Mouse (Mus musculus): ENCODE measurements around the gene Fgfr2. TPM values are rescaled to one million over a fixed set of nuclear protein-coding genes. Genes with fewer than 3 reads are reported as not detected.
"Not testable (repeated sequence)": the region's sequence is repeated elsewhere in the genome, so short reads cannot be mapped to it uniquely, and the experiment has no call there.

Gene Fgfr2
- polyA plus RNA-seq, 1 experiment from 2014 or later, result 123 TPM

DNA sequence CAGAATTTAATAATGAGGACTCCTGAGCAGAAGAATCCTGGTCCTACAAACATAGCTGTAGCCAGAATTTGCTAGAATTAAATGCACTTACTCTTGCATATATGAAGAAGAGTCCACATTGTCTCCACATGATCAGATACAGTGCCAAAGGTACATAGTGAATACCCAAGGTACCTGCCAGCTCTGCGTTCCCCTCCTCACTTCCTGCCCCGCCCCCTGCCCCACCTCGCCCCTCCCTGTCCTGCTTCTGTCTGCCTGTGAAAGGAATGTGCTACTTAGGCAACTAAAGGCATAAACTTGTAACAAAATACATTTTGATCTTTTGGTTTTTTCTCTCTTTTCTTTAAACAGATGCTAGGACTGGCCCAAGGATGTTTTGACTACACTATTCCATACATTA, 1686.1 kb downstream of the Fgfr2 start:
- Histone ChIP-seq H3K4me2 (replicated peaks) (no peak overlapping the region), H3K4me3 (no peak overlapping the region), H3K9me3 (no peaks in the 10 kb centered on the region), H3K27me3 (no peaks in the 10 kb centered on the region), H3K9ac (no peak overlapping the region), H3K4me1 (no peaks in the 10 kb centered on the region), H3K36me3 (peaks cover 22% of the 10 kb centered on the region), H3K27ac (no peak overlapping the region)
- 62% methylated on average over 3 of the region's 3 CpGs for WGBS
- ATAC-seq (ENCODE audit: low FRiP score, low read depth), result no peak

DNA sequence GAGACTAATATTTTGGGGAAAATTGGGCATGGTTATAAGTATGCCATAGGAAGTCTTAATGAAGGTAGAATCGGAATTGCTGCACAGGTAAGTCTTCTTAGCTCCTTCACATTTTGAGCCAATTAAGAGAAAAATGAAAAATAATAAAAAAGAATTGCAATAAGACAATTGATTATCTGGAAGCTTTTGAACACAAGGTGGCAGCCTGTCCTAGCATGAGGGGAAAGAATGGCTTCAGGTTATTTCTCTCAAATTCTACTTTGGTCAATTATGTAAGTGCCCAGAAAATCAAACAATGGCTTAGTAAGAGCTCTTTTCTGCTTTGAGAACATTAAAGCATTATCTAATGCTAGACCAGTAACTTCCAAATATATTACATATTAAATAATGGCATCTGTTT, 1688.9 kb downstream of the Fgfr2 start:
- ATAC-seq (ENCODE audit: low FRiP score, low read depth), result no peak
- no peaks in the 10 kb centered on the region for H3K27me3 ChIP-seq
- no peak overlapping the region for H3K9ac ChIP-seq
- 88% methylated on average over 1 of the region's 1 CpGs for WGBS
- H3K4me1 ChIP-seq, result no peaks in the 10 kb centered on the region
- no peak overlapping the region for H3K27ac ChIP-seq
- H3K4me3 ChIP-seq, result no peak overlapping the region
- no peaks in the 10 kb centered on the region for H3K9me3 ChIP-seq
- peaks cover 28% of the 10 kb centered on the region for H3K36me3 ChIP-seq
- no peak overlapping the region for H3K4me2 ChIP-seq (replicated peaks)

DNA sequence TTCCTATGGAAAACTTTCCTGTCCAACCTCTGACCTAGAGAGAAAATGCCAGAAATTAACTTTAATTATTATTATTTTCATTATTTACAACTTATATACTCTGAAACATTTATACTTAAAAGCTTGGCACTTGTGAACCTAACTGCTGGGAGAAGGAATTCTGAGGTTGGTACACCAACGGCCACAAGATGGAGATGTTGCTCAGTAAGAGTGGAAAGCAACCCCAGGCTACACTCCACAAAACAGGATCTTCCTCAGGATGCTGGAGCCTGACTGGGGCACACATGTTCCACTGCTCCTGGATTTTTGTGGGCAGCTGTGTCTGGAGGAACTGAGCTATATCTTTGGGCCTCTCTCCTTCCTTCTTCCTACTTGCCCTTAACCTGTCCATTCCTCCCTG, 1690.9 kb downstream of the Fgfr2 start:
- WGBS, result 17% methylated on average over 1 of the region's 1 CpGs
- Histone ChIP-seq H3K9ac (no peak overlapping the region), H3K9me3 (no peaks in the 10 kb centered on the region), H3K27me3 (no peaks in the 10 kb centered on the region), H3K4me2 (replicated peaks) (no peak overlapping the region), H3K4me3 (no peak overlapping the region), H3K36me3 (peaks cover 36% of the 10 kb centered on the region), H3K27ac (no peak overlapping the region), H3K4me1 (no peaks in the 10 kb centered on the region)
- no peak for ATAC-seq (ENCODE audit: low FRiP score, low read depth)

- H3K4me3 ChIP-seq, result no peak overlapping the region
- H3K4me1 ChIP-seq, result no peaks in the 10 kb centered on the region
- H3K36me3 ChIP-seq, result peaks cover 42% of the 10 kb centered on the region
- no peak overlapping the region for H3K27ac ChIP-seq
- no peaks in the 10 kb centered on the region; the same call in 1 of the 2 replicates for H3K9me3 ChIP-seq
- WGBS, result 90% methylated on average over 5 of the region's 5 CpGs
- no peaks in the 10 kb centered on the region for H3K27me3 ChIP-seq
- no peak overlapping the region for H3K9ac ChIP-seq
- H3K4me2 ChIP-seq (replicated peaks), result no peak overlapping the region
- no peak for ATAC-seq (ENCODE audit: low FRiP score, low read depth)
Observed at GRCm38 (mm10) chr7:131427331-131427730, 1695.8 kb downstream of the Fgfr2 start.

GRCm38 (mm10) chr7:131424912-131425311, 1698.2 kb downstream of the Fgfr2 start:
- WGBS, result 86% methylated on average over 2 of the region's 2 CpGs
- Histone ChIP-seq H3K27me3 (no peaks in the 10 kb centered on the region), H3K4me2 (replicated peaks) (no peak overlapping the region), H3K4me3 (no peak overlapping the region), H3K9me3 (no peaks in the 10 kb centered on the region; the same call in 1 of the 2 replicates), H3K9ac (no peak overlapping the region), H3K27ac (no peak overlapping the region), H3K4me1 (no peaks in the 10 kb centered on the region; the same call in 1 of the 2 replicates), H3K36me3 (peaks cover 25% of the 10 kb centered on the region)
- ATAC-seq (ENCODE audit: low FRiP score, low read depth), result no peak

DNA sequence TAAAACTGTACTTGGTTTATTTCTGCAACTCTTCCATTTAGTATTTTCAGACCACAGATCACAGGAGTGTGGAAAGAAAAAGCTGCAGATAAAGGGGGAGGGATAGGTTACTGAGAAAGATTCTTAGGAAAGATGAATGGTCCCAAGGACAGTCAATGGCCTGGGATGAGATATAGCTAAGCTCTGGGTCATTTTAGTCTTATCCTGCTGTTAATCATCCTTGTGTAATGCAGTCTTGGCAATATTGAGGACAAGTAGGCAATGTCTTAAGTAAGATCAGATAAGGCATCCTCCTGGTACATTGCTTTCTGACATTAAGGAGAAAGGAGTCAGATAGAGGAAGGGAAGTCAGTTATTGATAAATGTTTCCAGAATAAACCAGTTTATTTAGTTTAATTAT, 1705.5 kb downstream of the Fgfr2 start:
- no peaks in the 10 kb centered on the region; the same call in 1 of the 2 replicates for H3K4me1 ChIP-seq
- H3K9ac ChIP-seq, result no peak overlapping the region
- ATAC-seq (ENCODE audit: low FRiP score, low read depth), result no peak
- no peak overlapping the region for H3K4me3 ChIP-seq
- no peak overlapping the region for H3K27ac ChIP-seq
- H3K36me3 ChIP-seq, result no peaks in the 10 kb centered on the region
- no peaks in the 10 kb centered on the region for H3K9me3 ChIP-seq
- no peaks in the 10 kb centered on the region for H3K27me3 ChIP-seq
- no peak overlapping the region for H3K4me2 ChIP-seq (replicated peaks)

GRCm38 (mm10) chr7:131416742-131417141, 1706.4 kb downstream of the Fgfr2 start:
- not testable (repeated sequence) for H3K4me1 ChIP-seq; H3K27me3 ChIP-seq; H3K4me2 ChIP-seq (replicated peaks); H3K36me3 ChIP-seq; ATAC-seq (ENCODE audit: low FRiP score, low read depth); H3K4me3 ChIP-seq; H3K9ac ChIP-seq; H3K9me3 ChIP-seq; H3K27ac ChIP-seq

- peak overlapping the region; percentile 96; the same call in 1 of the 2 replicates for H3K4me3 ChIP-seq
- peak overlapping the region; percentile 89 for H3K4me2 ChIP-seq (replicated peaks)
Observed at GRCm38 (mm10) chr7:131411941-131412270, 1711.2 kb downstream of the Fgfr2 start.

DNA sequence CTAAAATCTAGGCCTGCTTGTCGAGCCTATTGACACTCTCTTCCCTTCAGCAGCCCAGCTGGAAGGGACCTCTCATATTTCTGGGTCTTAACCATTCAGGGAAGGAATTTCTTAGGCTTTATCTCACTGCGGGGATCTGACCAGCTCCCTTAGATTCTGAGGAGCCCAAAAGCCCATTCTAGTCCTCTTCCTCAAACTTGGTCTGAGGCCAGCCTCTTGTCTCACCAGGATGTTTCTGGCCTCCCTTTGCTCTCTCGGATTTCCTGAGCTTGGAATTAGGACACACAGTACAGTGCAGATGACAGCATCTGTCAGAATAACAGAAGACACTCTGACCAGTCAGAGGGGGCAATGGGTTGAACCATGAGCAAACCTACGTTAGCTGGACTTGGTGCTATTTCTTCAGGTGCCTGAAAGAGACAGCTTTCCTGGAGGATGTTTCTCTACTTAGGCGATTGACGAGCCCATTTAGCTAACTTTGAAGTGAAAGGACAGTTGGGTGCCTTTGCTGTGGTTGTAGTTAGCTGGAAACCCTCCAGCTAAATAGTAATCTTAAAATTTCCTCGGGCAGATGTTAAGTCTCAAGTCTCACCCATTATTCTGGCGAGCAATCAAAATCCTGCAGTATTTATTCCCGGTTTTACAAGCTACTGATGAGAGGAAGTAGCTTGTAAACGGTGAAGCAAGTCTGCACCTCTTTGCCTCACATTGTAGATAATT, 1711.8 kb downstream of the Fgfr2 start:
- Histone ChIP-seq H3K4me3 (peak overlapping the region; percentile 96), H3K4me2 (replicated peaks) (peak overlapping the region; percentile 89), H3K27me3 (no peaks in the 10 kb centered on the region), H3K9me3 (no peaks in the 10 kb centered on the region), H3K9ac (peak overlapping the region; percentile 96), H3K36me3 (no peaks in the 10 kb centered on the region), H3K4me1 (peaks cover 23% of the 10 kb centered on the region), H3K27ac (no peak overlapping the region)
- ATAC-seq (ENCODE audit: low FRiP score, low read depth), result no peak
- WGBS, result 19% methylated on average over 10 of the region's 10 CpGs

More at GRCm38 (mm10) chr7:131411941-131412270, 1711.2 kb downstream of the Fgfr2 start:
- H3K36me3 ChIP-seq, result no peaks in the 10 kb centered on the region
- WGBS, result 18% methylated on average over 2 of the region's 2 CpGs
- H3K4me1 ChIP-seq, result peaks cover 23% of the 10 kb centered on the region
- H3K9ac ChIP-seq, result no peak overlapping the region; the same call in 1 of the 2 replicates
- no peak overlapping the region for H3K27ac ChIP-seq
- H3K9me3 ChIP-seq, result no peaks in the 10 kb centered on the region
- no peak for ATAC-seq (ENCODE audit: low FRiP score, low read depth)
- H3K27me3 ChIP-seq, result no peaks in the 10 kb centered on the region

DNA sequence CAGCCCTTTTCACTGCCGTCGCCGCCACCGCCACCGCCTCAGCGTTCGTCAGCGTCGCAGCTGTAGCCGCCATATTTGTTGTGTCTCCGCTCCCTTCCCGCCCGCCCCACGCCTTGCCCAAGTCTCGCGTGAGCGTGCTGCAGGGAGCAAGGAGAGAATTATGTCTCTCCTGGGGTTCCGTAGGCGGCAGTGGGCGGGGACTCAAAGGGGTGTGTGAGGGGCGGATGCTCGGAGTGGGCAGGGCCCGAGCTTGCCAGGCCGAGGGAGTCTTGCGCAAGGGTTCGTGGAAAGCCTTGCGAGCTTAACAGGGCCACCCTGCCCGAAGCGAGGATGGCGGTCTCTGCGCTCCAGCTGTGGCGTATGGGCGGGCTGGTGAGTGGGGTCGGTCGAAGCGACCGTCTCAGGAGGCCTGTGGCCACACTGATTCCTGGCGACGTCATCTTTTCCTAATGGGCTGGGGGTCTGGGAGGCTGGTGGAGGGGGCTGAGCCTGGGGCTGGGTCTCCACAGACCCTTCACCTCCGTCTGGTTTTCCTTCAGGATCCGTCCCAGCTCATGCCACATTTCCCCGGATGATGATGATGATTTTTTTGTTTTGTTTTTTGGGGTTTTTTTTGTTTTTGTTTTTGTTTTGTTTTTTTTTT, 1712.6 kb downstream of the Fgfr2 start, which contains the start of the genes Ikzf5 and Acadsb:
Ikzf5 (minus strand) TSS at position 106 of the 643 bp plus-strand sequence.
Acadsb (plus strand) TSS at position 186 of the 643 bp plus-strand sequence.
- Histone ChIP-seq H3K9ac (peak within 1 kb of the TSS; percentile 96), H3K4me3 (peak within 1 kb of the TSS; percentile 96), H3K36me3 (no peaks in the 10 kb centered on the region), H3K27me3 (no peaks in the 10 kb centered on the region), H3K4me2 (replicated peaks) (peak within 1 kb of the TSS; percentile 89), H3K4me1 (peaks cover 23% of the 10 kb centered on the region), H3K9me3 (no peaks in the 10 kb centered on the region), H3K27ac (peak within 1 kb of the TSS; percentile 72)
- under 1% methylated on average over 42 of the region's 42 CpGs for WGBS
- peak; percentile 99 for ATAC-seq (ENCODE audit: low FRiP score, low read depth)

DNA sequence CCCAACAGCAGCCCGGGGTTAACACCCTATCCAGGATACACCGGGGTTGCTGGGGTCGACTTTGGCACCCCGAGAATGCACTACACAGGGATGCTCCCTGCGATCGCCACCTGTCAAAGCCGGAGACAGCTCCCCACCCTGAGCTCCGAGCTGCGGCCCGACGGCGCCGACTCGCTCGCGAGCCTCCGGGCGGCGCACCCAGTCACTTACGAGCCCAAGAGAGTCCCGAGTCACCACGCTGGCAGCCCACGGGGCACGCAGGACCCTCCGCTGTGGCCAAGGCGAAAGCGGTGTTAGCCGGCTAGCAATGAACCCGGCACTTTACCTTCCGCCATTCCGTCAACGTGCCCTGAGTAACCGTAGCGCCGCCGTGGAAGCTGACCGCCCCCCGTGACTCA, 1713.2 kb downstream of the Fgfr2 start:
- H3K27ac ChIP-seq, result peak overlapping the region; percentile 72
- ATAC-seq (ENCODE audit: low FRiP score, low read depth), result peak; percentile 73
- H3K27me3 ChIP-seq, result no peaks in the 10 kb centered on the region
- H3K9ac ChIP-seq, result peak overlapping the region; percentile 96
- H3K36me3 ChIP-seq, result no peaks in the 10 kb centered on the region
- under 1% methylated on average over 33 of the region's 38 CpGs for WGBS
- H3K4me2 ChIP-seq (replicated peaks), result peak overlapping the region; percentile 89
- H3K4me1 ChIP-seq, result peaks cover 23% of the 10 kb centered on the region
- no peaks in the 10 kb centered on the region for H3K9me3 ChIP-seq
- peak overlapping the region; percentile 96 for H3K4me3 ChIP-seq

DNA sequence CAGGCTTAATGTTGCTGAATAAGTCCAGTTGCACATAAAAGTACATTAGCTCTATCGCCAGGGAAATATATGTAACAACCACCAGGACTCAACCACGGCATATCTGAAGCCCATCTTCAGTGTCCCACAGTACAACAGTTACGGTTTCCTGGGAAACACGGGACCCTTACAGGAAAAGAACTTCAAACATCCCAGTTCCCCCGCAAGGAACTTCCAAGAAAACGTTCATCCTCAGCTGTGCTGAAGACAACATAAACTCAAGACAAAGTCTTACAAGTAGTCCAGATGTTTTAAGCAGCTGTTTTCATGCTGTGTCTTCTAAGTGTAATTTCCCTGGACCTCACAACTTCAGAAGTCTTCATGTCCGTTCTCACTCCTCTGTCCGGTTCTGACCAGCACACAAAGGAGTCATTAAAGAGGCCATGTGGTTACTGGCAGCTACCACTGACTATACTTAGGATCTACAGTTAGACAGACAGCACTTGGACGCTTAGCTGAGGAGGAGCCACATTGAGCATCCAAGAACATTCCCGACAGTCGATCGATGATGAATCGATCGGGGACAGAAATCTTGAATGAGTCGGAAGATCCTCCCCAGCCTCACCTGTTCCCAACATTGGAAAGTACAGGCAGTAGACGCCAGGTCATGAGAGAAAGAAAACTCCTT, 1713.7 kb downstream of the Fgfr2 start:
- Histone ChIP-seq H3K4me3 (peak overlapping the region; percentile 96), H3K27ac (peak overlapping the region; percentile 72; the same call in 1 of the 2 replicates), H3K27me3 (no peaks in the 10 kb centered on the region), H3K4me1 (peaks cover 23% of the 10 kb centered on the region), H3K9ac (peak overlapping the region; percentile 96), H3K36me3 (no peaks in the 10 kb centered on the region), H3K4me2 (replicated peaks) (peak overlapping the region; percentile 89), H3K9me3 (no peaks in the 10 kb centered on the region)
- 5% methylated on average over 16 of the region's 16 CpGs for WGBS
- no peak for ATAC-seq (ENCODE audit: low FRiP score, low read depth)
